Mouse (Mus musculus): Measurements from ENCODE around the gene Galnt7.

DNA sequence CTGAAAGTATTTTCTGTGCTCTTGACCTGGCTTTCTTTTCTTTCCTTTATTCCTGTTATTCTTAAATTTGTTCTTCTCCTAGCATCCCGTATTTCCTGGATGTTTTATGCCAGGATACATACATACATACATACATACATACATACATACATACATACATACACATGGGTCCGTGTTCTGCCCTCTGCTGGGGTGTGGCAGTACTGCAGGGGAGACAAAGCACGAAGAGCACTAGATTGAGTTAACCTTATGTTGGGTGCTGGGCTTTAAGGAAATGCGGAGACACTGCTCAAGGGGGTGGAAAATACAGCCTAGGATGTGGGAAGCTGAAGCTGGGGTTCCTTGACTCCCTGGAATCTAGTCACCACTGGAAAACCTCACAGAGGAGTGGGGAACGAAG is 149.2 kb downstream of the Galnt7 start:
- TF ChIP-seq CTCF (IDR thresholded peaks at IDR 0.05; ENCODE audit: control insufficient read depth, insufficient read depth, low read length) (peak; percentile 89), POLR2A (IDR thresholded peaks at IDR 0.05; ENCODE audit: borderline replicate concordance, control insufficient read depth, low read depth, low read length) (no peak)
